Mouse (Mus musculus) lung, postnatal 4 days (tissue): ENCODE measurements around the gene Cped1.
"Not testable (repeated sequence)": the region's sequence is repeated elsewhere in the genome, so short reads cannot be mapped to it uniquely, and the experiment has no call there.

Source experiments
- DNase-seq, 2 experiments: peaks; one replicate each; pipeline ENCODE4 v3.0.0; 2021

The Cped1 gene

DNA sequence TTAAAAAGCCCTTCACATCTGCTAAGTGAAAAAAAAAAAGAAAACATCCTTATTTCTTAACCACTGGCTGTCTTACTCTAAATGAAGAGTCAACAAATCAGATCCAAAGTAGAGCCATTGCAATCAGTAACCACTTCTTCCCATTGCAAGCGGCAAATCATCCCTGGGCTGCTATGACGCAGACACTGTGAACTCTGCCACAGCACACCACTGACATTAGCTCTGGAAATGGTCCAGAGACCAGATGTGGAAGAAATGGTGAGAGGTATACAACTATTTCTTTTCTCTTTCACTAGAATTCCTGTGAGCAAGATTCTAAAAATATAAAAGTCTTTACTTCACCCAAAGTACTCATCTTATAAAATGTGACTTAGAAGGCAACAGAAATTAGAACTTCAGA lies 261.0 kb downstream of the Cped1 start:
- no peak for DNase-seq

GRCm38 (mm10) chr6:22258784-22259183 lies 273.1 kb downstream of the Cped1 start:
- no peak for DNase-seq

- DNase-seq = no peak
These were observed 276.8 kb downstream of the Cped1 start for GRCm38 (mm10) chr6:22262519-22262918.

DNA sequence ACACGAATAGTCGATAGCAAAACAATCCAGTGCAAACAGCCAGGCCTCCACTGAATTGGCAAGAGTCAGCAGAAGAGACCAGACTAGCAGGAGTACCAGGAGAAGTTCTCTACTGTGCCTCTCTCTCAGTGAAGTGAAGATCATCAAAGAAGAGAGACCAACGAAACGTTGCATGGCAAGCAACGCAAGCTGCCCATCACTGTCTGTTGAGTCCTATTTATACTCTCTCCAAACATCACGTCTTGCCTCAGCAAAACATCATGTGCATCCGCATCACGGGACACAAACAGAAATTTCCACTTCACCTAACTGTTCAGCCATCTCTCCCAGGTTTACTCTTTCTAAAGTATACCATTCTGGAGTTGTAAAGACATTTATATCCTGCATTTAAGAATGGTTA lies 278.4 kb downstream of the Cped1 start:
- not testable (repeated sequence) for DNase-seq

GRCm38 (mm10) chr6:22266018-22266417 lies 280.3 kb downstream of the Cped1 start:
- no peak for DNase-seq

- no peak for DNase-seq
These were observed 282.3 kb downstream of the Cped1 start for GRCm38 (mm10) chr6:22267807-22268667.

GRCm38 (mm10) chr6:22268677-22269076 lies 283.0 kb downstream of the Cped1 start:
- no peak for DNase-seq

- DNase-seq = no peak
These were observed 284.3 kb downstream of the Cped1 start for GRCm38 (mm10) chr6:22269840-22270521.

- no peak for DNase-seq
These were observed 292.2 kb downstream of the Cped1 start for GRCm38 (mm10) chr6:22277941-22278340.

GRCm38 (mm10) chr6:22280217-22280861 lies 294.6 kb downstream of the Cped1 start:
- peak; percentile 59 to 64 for DNase-seq

DNA sequence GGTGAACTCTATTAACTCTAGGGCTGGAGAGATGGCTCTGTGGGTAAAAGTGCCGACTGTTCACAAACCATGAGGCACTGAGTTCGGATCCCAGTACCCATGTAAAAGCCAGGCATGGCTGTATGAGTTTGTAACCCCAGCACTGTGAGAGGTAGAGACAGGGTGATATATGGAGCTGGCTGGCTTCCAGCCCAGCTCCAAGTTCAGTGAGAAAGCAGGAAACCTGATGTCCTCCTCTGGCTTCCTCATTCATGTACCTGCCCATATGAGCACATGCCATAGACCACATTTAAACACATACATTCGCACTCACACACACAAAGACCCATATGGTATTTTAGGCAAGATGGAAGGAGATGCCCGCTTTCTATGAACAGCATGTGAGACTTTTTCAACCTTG lies 296.7 kb downstream of the Cped1 start:
- DNase-seq = no peak

DNA sequence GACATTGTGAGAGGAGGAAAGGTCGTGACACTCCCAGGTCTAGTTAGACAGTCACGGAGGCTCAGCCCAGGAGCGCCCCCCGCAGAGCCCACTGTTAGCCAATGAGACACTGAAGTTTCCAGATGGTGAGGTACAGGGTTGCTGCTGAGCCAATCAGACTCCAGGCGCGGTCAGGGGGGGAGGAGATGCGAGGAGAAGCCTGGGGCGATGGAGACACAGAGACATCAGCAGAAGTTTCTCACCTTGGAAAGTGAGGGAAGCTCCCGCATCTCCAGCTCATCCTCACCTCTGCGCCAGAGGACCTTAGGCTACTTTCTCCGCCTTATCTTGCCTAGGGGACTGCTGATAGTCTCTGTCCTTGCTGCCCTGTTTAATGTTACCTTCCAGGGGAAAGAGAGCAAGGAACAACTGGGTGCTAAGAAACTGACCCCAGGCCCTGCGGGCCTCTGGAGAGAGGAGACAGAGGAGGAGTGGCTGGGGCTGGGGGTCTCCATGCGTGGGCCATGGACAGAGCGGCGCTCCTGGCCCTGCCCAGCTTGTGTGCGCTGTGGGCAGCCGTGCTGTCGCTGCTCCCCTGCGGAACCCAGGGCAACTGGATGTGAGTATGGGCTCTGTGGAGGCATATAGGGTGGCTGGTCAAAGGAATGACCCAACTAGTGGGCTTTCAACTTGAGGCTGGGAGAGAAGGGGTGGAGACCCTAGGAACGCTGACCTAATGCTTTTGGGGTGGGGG lies 302.5 kb downstream of the Cped1 start, which contains the start of gene Wnt16:
Gene Wnt16 (plus strand): TSS at position 224 of the 733 bp plus-strand sequence.
- DNase-seq = no peak

GRCm38 (mm10) chr6:22288737-22289460 lies 303.2 kb downstream of the Cped1 start:
- DNase-seq = peak; percentile 17 to 28

DNA sequence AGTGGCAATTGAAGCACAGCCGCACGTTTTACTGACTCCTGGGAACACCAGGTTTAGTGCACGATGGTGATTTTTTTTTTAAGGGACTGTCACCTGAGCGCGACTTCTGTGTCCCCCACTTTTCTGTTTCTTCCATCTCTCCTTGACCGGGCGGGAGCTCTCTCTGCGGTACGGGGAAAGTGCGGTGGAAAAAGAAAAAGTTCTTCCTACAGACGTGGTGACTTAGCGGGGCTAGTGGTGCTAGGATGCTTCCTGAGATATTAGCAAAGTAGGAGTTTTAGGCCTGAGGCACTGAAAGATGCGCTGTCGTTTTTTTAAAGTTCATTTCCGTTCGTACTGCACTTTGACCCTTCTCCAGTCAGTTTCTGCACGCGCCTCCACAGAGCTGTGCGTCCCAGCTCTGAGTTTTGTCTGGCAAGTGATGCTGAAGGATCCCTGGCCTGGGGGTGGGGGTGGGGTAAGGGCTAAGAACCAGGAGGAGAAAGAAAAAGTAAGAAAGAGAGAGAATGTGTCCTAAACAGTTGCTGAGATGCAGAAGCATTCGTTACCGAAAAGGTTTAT lies 303.8 kb downstream of the Cped1 start:
- no peak for DNase-seq

DNA sequence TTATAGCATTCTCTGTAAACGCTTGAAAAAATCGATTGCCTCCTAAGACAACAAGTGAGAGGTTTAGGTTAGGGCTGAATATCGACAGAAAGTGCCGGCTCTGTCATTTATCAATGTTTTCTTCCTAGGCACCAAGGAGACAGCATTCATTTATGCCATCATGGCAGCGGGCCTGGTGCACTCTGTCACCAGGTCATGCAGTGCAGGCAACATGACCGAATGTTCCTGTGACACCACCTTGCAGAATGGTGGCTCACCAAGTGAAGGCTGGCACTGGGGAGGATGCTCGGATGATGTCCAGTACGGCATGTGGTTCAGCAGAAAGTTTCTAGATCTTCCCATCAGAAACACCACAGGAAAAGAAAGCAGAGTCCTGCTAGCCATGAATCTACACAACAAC lies 305.1 kb downstream of the Cped1 start:
- no peak for DNase-seq

GRCm38 (mm10) chr6:22292056-22292455 lies 306.3 kb downstream of the Cped1 start:
- no peak for DNase-seq

DNA sequence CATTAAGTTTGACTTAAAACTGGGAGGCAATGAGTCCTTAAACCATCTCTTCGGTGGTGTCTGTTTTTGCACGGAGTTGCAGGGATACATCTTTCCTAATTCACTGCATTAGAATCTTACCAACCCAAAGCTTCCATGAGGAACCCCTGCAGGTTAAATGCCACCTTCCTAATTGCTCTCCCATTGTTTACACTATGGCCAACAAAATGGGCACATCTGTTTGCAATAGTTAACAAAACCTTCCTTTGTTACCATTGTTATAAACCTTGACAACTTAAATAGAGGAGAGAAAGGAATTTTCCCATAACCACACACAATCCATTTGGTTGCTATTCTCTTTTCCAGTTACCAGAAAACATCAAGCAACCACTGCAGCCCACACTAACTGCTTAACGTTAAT lies 308.2 kb downstream of the Cped1 start:
- DNase-seq = no peak

GRCm38 (mm10) chr6:22297028-22297427 lies 311.3 kb downstream of the Cped1 start:
- DNase-seq = no peak

GRCm38 (mm10) chr6:22298059-22298458 lies 312.3 kb downstream of the Cped1 start:
- DNase-seq = no peak
